Mouse (Mus musculus) forebrain, embryonic 11.5 days (tissue): ENCODE data around the gene Prkce. TPM values are rescaled to one million over a fixed set of nuclear protein-coding genes. Genes with fewer than 3 reads are reported as not detected.

Source experiments
- ATAC-seq: fragments of 200-750 bp; cut with Nextera tagmentation; replicated peaks from 2 replicates; pipeline ENCODE4 v1.8.0; 2017; ENCODE audit warnings: moderate TSS enrichment; ENCODE audit not compliant: low FRiP score
- DNase-seq: peaks from one replicate; pipeline ENCODE4 v3.0.0-alpha.2; 2017; ENCODE audit warnings: low spot score
- H3K27ac ChIP-seq: fragments of 300-500 bp; sonication (generic); 2 replicates; pipeline ENCODE4 v1.5.1; 2014; ENCODE audit warnings: low read depth, low read length
- H3K27me3 ChIP-seq: fragments of 300-500 bp; sonication (generic); 2 replicates; pipeline ENCODE4 v1.6.1; 2014; ENCODE audit warnings: mild to moderate bottlenecking, low read length, mixed read lengths; ENCODE audit not compliant: control insufficient read depth, insufficient read depth
- H3K36me3 ChIP-seq: fragments of 300-500 bp; sonication (generic); 2 replicates; pipeline ENCODE4 v1.6.1; 2014; ENCODE audit warnings: mild to moderate bottlenecking, low read length, moderate library complexity, mixed read lengths; ENCODE audit not compliant: control insufficient read depth, insufficient read depth
- H3K4me1 ChIP-seq: fragments of 300-500 bp; sonication (generic); replicated peaks from 2 replicates; pipeline ENCODE4 v1.6.1; 2014; ENCODE audit warnings: low read length, mixed read lengths; ENCODE audit not compliant: control insufficient read depth, insufficient read depth
- H3K4me2 ChIP-seq: fragments of 300-500 bp; sonication (generic); 2 replicates; pipeline ENCODE4 v1.6.1; 2014; ENCODE audit warnings: low read depth, mild to moderate bottlenecking, low read length, moderate library complexity, mixed read lengths; ENCODE audit not compliant: severe bottlenecking
- H3K4me3 ChIP-seq: fragments of 300-500 bp; sonication (generic); 2 replicates; pipeline ENCODE4 v1.5.1; 2014; ENCODE audit warnings: low read depth, low read length
- H3K9ac ChIP-seq: fragments of 300-500 bp; sonication (generic); 2 replicates; pipeline ENCODE4 v1.6.1; 2014; ENCODE audit warnings: low read length
- H3K9me3 ChIP-seq: fragments of 300-500 bp; sonication (generic); 2 replicates; pipeline ENCODE4 v1.6.1; 2016; ENCODE audit warnings: low read length, mixed read lengths; ENCODE audit not compliant: control insufficient read depth
- WGBS: fragments of 180-500 bp; shearing (Covaris S2); extraction: QIAGEN DNeasy Blood & Tissue Kit; methylation state at CpG from one replicate; pipeline ENCODE4 v1.1.7; 2014; 5-methylcytosine and 5-hydroxymethylcytosine counted together
- polyA plus RNA-seq: library from polyadenylated mRNA; unstranded; fragments of >200 nt; fragmentation: Nextera tagmentation; extraction: Ambion mirVana; gene quantifications from 2 replicates; pipeline ENCODE4 v1.2.1, GENCODE M21; 2014

Prkce gene
- polyA plus RNA-seq, 1 experiment from 2014 or later = 6.0 TPM

GRCm38 (mm10) chr17:86145079-86145951 lies 22.3 kb upstream of the Prkce start, which contains the start of gene Srbd1:
Gene Srbd1, minus strand, starts transcription at chr17:86145175.
- peak within 1 kb of the TSS; percentile 12; the same call in 1 of the 2 replicates for H3K27ac ChIP-seq
- peak within 1 kb of the TSS; percentile 74 for H3K9ac ChIP-seq
- H3K4me1 ChIP-seq = 0 out of 2 replicates have a peak, but pooled peaks cover 4% of the 10 kb centered on the region
- 1% methylated on average over 34 of the region's 45 CpGs for WGBS
- H3K4me2 ChIP-seq = peak within 1 kb of the TSS; percentile 70
- ATAC-seq = peak; percentile 95
- no peaks in the 10 kb centered on the region; the same call in 1 of the 2 replicates for H3K36me3 ChIP-seq
- H3K27me3 ChIP-seq = no peaks in the 10 kb centered on the region
- no peaks in the 10 kb centered on the region for H3K9me3 ChIP-seq
- peak within 1 kb of the TSS; percentile 62 for H3K4me3 ChIP-seq
- DNase-seq = peak; percentile 96

DNA sequence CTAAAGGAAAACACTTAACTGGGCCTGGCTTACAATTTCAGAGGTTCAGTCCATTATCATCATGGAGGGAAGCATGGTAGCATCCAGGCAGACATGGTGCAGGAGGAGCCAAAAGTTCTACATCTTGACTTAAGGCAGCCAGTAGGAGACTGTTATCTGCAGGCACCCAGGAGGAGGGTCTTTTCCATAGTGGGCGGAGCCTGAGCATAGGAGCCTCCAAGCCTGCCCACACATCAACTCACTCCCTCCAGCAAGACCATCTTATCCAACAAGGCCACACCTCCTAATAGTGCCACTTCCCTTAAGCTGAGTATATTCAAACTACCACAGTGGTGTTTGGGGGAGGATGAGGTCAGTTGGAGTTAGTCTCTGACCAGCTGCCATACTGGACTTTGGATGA lies 17.9 kb upstream of the Prkce start:
- no peaks in the 10 kb centered on the region for H3K9me3 ChIP-seq
- DNase-seq = no peak
- H3K27me3 ChIP-seq = no peaks in the 10 kb centered on the region
- H3K4me1 ChIP-seq = 0 out of 2 replicates have a peak, but pooled peaks cover 4% of the 10 kb centered on the region
- H3K27ac ChIP-seq = no peak overlapping the region
- no peak overlapping the region for H3K4me3 ChIP-seq
- no peak overlapping the region for H3K4me2 ChIP-seq
- no peak for ATAC-seq
- no peak overlapping the region for H3K9ac ChIP-seq
- H3K36me3 ChIP-seq = no peaks in the 10 kb centered on the region
- 96% methylated on average over 1 of the region's 1 CpGs for WGBS

- Histone ChIP-seq H3K27me3 (no peaks in the 10 kb centered on the region), H3K9ac (no peak overlapping the region), H3K27ac (no peak overlapping the region), H3K4me1 (0 out of 2 replicates have a peak, but pooled peaks cover under 1% of the 10 kb centered on the region), H3K36me3 (no peaks in the 10 kb centered on the region), H3K9me3 (no peaks in the 10 kb centered on the region), H3K4me3 (no peak overlapping the region), H3K4me2 (no peak overlapping the region)
- WGBS = 18% methylated on average over 5 of the region's 5 CpGs
- ATAC-seq (peak; percentile 90), DNase-seq (peak; percentile 57)
These were observed 16.7 kb upstream of the Prkce start for GRCm38 (mm10) chr17:86150867-86151348.

GRCm38 (mm10) chr17:86156999-86157398 lies 10.6 kb upstream of the Prkce start:
- no peak overlapping the region for H3K27ac ChIP-seq
- no peaks in the 10 kb centered on the region for H3K9me3 ChIP-seq
- ATAC-seq = no peak
- no peak overlapping the region for H3K4me2 ChIP-seq
- DNase-seq = no peak
- no peak overlapping the region for H3K4me3 ChIP-seq
- H3K36me3 ChIP-seq = no peaks in the 10 kb centered on the region
- no peaks in the 10 kb centered on the region for H3K27me3 ChIP-seq
- 83% methylated on average over 6 of the region's 6 CpGs for WGBS
- no peak overlapping the region for H3K9ac ChIP-seq
- H3K4me1 ChIP-seq = no peaks in the 10 kb centered on the region

- Histone ChIP-seq H3K4me2 (no peak overlapping the region), H3K9ac (no peak overlapping the region), H3K27ac (no peak overlapping the region), H3K4me1 (no peaks in the 10 kb centered on the region), H3K9me3 (no peaks in the 10 kb centered on the region), H3K4me3 (no peak overlapping the region), H3K36me3 (no peaks in the 10 kb centered on the region), H3K27me3 (no peaks in the 10 kb centered on the region)
- 42% methylated on average over 15 of the region's 15 CpGs for WGBS
- DNase-seq (peak; percentile 67), ATAC-seq (no peak)
These were observed 4.9 kb upstream of the Prkce start for GRCm38 (mm10) chr17:86162672-86163071.

- Histone ChIP-seq H3K27ac (no peak overlapping the region), H3K27me3 (peaks cover 2% of the 10 kb centered on the region; the same call in 1 of the 2 replicates), H3K4me1 (peaks cover 6% of the 10 kb centered on the region; the same call in 1 of the 2 replicates), H3K36me3 (no peaks in the 10 kb centered on the region), H3K4me2 (no peak overlapping the region), H3K4me3 (no peak overlapping the region), H3K9me3 (no peaks in the 10 kb centered on the region), H3K9ac (no peak overlapping the region)
- DNase-seq (peak; percentile 45), ATAC-seq (no peak)
- 86% methylated on average over 7 of the region's 7 CpGs for WGBS
These were observed 3.2 kb upstream of the Prkce start for GRCm38 (mm10) chr17:86164416-86164815.

DNA sequence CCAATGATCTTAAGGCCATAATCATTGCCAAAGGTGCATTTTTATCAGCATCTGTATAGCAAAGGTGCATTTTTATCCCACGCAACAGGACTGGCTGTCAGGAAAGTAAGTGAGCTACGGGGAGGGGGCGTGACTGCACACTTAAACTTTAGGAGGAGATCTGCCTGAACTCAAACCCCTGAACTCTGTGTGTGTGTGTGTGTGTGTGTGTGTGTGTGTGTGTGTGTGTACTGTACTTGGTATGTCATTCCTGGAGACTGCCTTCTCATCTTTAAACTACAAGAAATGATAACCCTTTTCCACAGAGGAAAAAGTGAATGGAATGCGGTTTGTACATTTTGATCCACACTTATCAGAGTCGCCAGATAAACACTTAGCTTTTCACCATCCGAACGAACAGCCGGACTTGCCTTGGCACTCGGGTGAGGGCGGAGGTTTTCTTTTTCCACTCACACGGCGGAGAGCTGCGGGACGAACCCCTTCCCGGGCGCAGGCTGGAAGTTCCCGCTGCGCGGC lies 1.5 kb upstream of the Prkce start:
- Histone ChIP-seq H3K27ac (peak overlapping the region; percentile 87; the same call in 1 of the 2 replicates), H3K9ac (peak overlapping the region; percentile 83), H3K4me1 (peaks cover 8% of the 10 kb centered on the region; the same call in 1 of the 2 replicates), H3K36me3 (no peaks in the 10 kb centered on the region), H3K9me3 (no peaks in the 10 kb centered on the region), H3K4me2 (peak overlapping the region; percentile 95), H3K27me3 (peaks cover 4% of the 10 kb centered on the region; the same call in 1 of the 2 replicates), H3K4me3 (peak overlapping the region; percentile 71)
- ATAC-seq = no peak
- 2% methylated on average over 19 of the region's 19 CpGs for WGBS
- DNase-seq = no peak

DNA sequence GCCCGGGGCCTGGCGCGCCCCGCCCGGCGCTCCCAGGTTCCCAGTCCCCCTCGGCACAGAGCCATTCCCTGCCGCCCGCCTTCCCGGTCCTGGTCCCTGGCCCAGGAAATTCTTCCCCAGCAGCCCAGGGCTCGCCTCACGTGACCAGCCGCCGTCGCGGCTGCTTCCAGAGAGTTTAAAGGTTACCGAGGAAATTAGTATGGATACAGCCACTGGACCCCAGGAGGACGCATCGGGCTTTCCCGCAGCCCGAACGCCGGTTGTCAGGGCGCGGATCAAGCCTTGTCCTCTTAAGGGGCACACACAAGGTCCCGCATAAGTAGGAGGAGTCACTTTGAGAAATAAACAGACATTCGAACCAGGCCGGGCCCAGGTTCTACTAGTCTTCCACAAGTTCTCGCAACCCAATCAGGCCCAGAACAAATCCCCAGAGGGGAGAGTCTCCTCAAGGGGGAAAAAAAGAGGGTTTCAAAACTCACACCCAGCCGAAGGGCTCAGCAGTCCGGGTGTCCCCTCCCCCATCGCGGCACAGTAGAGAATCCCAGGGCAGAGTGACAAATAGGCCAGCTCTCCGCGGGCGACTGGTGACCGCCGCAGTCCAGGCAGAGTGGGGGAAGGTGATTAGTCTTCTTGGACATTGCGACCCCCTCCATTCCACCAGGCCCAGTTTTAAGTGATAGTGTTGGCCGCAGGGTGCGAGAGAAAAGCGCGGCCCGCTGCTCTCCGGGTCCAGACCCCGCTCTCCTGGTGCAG lies 842 bp upstream of the Prkce start:
- WGBS = under 1% methylated on average over 46 of the region's 46 CpGs
- ATAC-seq = peak; percentile 71

More for the DNA sequence above, 842 bp upstream of the Prkce start:
- Histone ChIP-seq H3K4me3 (peak overlapping the region; percentile 71), H3K27me3 (peaks cover 4% of the 10 kb centered on the region; the same call in 1 of the 2 replicates), H3K9me3 (no peaks in the 10 kb centered on the region), H3K4me2 (peak overlapping the region; percentile 95), H3K4me1 (peaks cover 8% of the 10 kb centered on the region; the same call in 1 of the 2 replicates), H3K9ac (peak overlapping the region; percentile 83), H3K36me3 (no peaks in the 10 kb centered on the region), H3K27ac (peak overlapping the region; percentile 87)
- DNase-seq = peak; percentile 83
